Mouse (Mus musculus) lung, embryonic 15.5 days (tissue): ENCODE data around the gene Il18r1. TPM values are rescaled to one million over a fixed set of nuclear protein-coding genes. Genes with fewer than 3 reads are reported as not detected.

Source experiments
- ATAC-seq: fragments of 200-750 bp; cut with Nextera tagmentation; 2 replicates; pipeline ENCODE4 v1.8.0; 2017; ENCODE audit warnings: moderate number of reproducible peaks, borderline replicate concordance; ENCODE audit not compliant: low FRiP score, low TSS enrichment; ENCODE audit errors: extremely low read depth
- H3K27ac ChIP-seq: fragments of 300-500 bp; sonication (generic); 2 replicates; pipeline ENCODE4 v1.5.1; 2015; ENCODE audit warnings: moderate library complexity, mild to moderate bottlenecking, inconsistent platforms
- H3K27me3 ChIP-seq: fragments of 300-500 bp; sonication (generic); 2 replicates; pipeline ENCODE4 v1.6.1; 2015; ENCODE audit warnings: inconsistent platforms
- H3K36me3 ChIP-seq: fragments of 300-500 bp; sonication (generic); 2 replicates; pipeline ENCODE4 v1.6.1; 2015; ENCODE audit warnings: inconsistent platforms
- H3K4me1 ChIP-seq: fragments of 300-500 bp; sonication (generic); 2 replicates; pipeline ENCODE4 v1.6.1; 2015; ENCODE audit warnings: inconsistent platforms
- H3K4me2 ChIP-seq: fragments of 300-500 bp; sonication (generic); 2 replicates; pipeline ENCODE4 v1.6.1; 2015; ENCODE audit warnings: inconsistent platforms, mild to moderate bottlenecking, moderate library complexity
- H3K4me3 ChIP-seq: fragments of 300-500 bp; sonication (generic); 2 replicates; pipeline ENCODE4 v1.5.1; 2015; ENCODE audit warnings: mild to moderate bottlenecking, inconsistent platforms
- H3K9ac ChIP-seq: fragments of 300-500 bp; sonication (generic); 2 replicates; pipeline ENCODE4 v1.6.1; 2015; ENCODE audit warnings: inconsistent platforms
- H3K9me3 ChIP-seq: fragments of 300-500 bp; sonication (generic); 2 replicates; pipeline ENCODE4 v1.6.1; 2016; ENCODE audit warnings: inconsistent platforms
- WGBS: fragments of 180-500 bp; shearing (Covaris S2); methylation state at CpG from one replicate; pipeline ENCODE4 v1.1.7; 2015; 5-methylcytosine and 5-hydroxymethylcytosine counted together
- polyA plus RNA-seq: library from polyadenylated mRNA; unstranded; fragments of >200 nt; fragmentation: Nextera tagmentation; extraction: Ambion mirVana; gene quantifications from 2 replicates; pipeline ENCODE4 v1.2.1, GENCODE M21; 2015

The Il18r1 gene
- polyA plus RNA-seq: 3.0 and 3.3 TPM in 2 replicates

DNA sequence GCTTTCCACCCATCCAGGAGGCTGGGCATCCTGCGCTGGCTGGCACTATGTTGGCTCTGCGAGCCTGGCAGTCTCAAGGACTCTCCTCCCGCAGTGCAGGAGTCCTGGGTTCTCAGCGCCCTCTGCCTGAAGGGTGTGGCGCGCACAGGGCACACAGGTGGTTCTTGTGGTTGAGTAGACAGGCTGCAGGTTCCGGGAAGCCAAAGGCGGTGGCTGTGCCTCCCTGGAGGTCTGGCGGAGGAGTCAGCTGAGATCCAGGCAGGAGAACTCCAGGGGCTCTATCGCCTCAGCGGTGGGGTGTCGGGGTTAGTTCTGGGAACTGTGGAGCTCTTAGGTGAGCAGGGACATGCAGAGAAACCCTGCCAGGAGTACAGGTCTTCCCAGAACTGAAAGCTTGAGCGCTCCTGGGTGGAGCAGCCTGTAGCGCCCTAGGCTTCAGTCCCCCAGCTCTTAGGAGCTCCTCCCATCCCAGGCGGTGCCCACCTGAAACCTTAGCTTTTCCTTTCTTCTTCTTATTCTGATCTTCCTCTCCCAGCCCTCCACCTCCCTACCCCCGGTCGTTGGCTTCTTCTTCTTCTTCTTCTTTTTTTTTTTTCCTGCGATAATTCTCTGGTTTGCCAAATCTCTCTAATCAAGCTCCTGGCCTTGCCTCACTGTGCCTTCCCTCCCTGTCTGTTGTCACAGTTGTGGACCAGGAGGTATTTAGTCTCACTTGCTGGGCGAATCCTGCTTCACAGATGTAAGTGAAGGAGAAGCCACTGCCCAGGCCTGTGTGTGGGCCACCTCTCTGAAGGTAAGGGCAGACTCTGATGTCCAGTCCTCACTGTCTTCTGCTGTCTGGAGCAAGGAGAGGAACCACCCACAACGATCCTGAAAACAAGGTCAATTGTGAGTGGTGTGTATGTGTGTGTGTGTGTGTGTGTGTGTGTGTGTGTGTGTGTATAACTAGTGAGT is at the start of gene Il18r1:
Il18r1 (plus strand) TSS at position 76 of the 954 bp plus-strand sequence.
- Histone ChIP-seq H3K4me3 (peak within 1 kb of the TSS; percentile 28), H3K4me1 (0 out of 2 replicates have a peak, but pooled peaks cover 5% of the 10 kb centered on the region), H3K27ac (peak within 1 kb of the TSS; percentile 73), H3K9ac (no peak within 1 kb of the TSS), H3K27me3 (no peaks in the 10 kb centered on the region), H3K4me2 (peak within 1 kb of the TSS; percentile 46), H3K36me3 (no peaks in the 10 kb centered on the region), H3K9me3 (no peaks in the 10 kb centered on the region)
- 0 out of 2 replicates have a peak, but pooled peaks have one; percentile 70 for ATAC-seq
- WGBS: 31% methylated on average over 20 of the region's 20 CpGs

DNA sequence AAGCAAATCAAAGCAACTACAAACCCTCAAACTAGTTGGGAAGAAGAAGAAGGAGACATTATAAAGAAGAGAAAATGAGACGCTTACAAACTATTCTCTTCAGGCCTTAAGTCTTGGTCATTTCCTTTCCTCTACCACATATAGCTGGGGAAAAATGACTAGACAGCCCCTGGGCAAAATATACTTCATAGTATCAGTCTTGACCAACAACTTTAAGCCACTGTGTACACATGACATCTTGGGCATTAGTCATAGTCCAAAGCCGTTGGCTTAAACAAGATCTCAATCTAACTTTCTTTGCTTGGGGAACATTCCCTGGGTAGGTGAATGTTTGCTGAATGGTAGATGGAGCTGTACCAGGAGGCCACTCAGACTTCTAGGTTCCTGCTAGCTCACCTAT is 48.3 kb upstream of the Il18r1 start:
- Histone ChIP-seq H3K9ac (no peak overlapping the region), H3K4me1 (peaks cover 3% of the 10 kb centered on the region; the same call in 1 of the 2 replicates), H3K4me3 (no peak overlapping the region), H3K9me3 (no peaks in the 10 kb centered on the region), H3K27ac (no peak overlapping the region), H3K4me2 (no peak overlapping the region), H3K36me3 (no peaks in the 10 kb centered on the region), H3K27me3 (no peaks in the 10 kb centered on the region)
- 75% methylated on average over 2 of the region's 2 CpGs for WGBS
- ATAC-seq: no peak

GRCm38 (mm10) chr1:40418512-40418911 is 46.8 kb upstream of the Il18r1 start:
- ATAC-seq: no peak
- H3K4me1 ChIP-seq: peaks cover 3% of the 10 kb centered on the region; the same call in 1 of the 2 replicates
- no peak overlapping the region for H3K27ac ChIP-seq
- H3K36me3 ChIP-seq: no peaks in the 10 kb centered on the region
- no peak overlapping the region for H3K4me3 ChIP-seq
- WGBS: 20% methylated on average over 5 of the region's 5 CpGs
- no peak overlapping the region for H3K9ac ChIP-seq
- H3K27me3 ChIP-seq: no peaks in the 10 kb centered on the region
- H3K9me3 ChIP-seq: no peaks in the 10 kb centered on the region
- no peak overlapping the region for H3K4me2 ChIP-seq

DNA sequence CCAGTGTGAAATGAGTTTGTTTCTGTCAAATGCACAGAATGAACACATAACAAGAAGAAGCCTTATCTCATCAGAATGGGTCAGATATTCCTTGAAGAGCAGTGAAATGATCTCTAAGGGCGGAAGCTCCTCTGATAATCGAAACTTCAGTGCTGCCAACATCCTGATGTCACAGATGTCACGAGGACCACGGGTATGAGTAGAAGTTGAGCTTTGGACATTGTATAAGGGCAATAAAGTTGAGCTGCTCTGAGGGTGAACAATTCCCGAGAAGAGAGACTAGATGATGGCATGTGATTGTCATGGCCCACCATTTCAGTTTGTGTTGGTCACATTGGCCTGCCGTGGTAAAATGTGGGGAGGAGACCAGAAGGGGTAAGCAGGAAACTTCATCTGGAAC is 41.5 kb upstream of the Il18r1 start:
- Histone ChIP-seq H3K9ac (no peak overlapping the region), H3K27me3 (no peaks in the 10 kb centered on the region), H3K36me3 (no peaks in the 10 kb centered on the region), H3K9me3 (no peaks in the 10 kb centered on the region), H3K4me1 (no peaks in the 10 kb centered on the region), H3K4me3 (no peak overlapping the region), H3K27ac (no peak overlapping the region), H3K4me2 (no peak overlapping the region)
- WGBS: 82% methylated on average over 6 of the region's 6 CpGs
- no peak for ATAC-seq

DNA sequence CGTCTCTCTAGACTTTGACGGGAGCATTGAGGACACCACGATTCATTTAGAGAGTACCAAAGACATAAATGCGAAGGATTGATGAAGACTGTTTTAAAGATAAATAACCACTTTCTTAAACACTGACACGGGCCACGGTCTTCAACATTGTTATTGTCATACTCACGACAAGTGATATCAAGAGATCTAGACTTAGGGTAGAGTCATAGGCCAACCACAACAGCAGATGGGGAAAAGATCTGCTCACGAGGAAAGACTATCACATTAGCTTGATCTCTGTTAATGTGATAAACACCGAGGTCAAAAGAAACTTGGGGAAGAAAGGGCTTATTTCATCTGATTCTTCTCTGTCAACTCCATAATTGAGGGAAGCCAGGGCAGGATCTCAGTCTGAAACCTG is 38.1 kb upstream of the Il18r1 start:
- Histone ChIP-seq H3K27ac (no peak overlapping the region), H3K27me3 (no peaks in the 10 kb centered on the region), H3K36me3 (no peaks in the 10 kb centered on the region), H3K4me1 (no peaks in the 10 kb centered on the region), H3K9ac (no peak overlapping the region), H3K4me2 (no peak overlapping the region), H3K9me3 (no peaks in the 10 kb centered on the region), H3K4me3 (no peak overlapping the region)
- 80% methylated on average over 9 of the region's 9 CpGs for WGBS
- no peak for ATAC-seq

DNA sequence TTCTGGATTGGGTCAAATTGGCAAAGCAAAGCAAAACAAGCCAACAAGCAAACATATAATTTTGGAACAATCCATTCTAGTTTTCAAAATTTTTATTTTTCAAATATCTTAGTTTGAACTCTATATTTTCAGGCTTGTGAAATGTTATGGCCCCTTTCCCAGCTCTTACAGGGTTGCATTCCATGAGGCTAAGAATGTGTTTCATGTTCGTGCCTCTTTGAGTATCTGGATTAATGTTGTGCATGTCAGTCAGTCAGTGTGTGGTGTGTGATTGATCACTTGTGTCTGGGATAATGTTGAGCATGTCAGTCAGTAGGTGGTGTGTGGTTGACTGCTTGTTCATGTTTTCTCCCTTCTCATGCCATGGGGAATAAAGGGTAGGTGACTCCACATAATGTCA is 37.5 kb upstream of the Il18r1 start:
- Histone ChIP-seq H3K9me3 (no peaks in the 10 kb centered on the region), H3K27me3 (no peaks in the 10 kb centered on the region), H3K4me1 (no peaks in the 10 kb centered on the region), H3K4me3 (no peak overlapping the region), H3K4me2 (no peak overlapping the region), H3K27ac (no peak overlapping the region), H3K36me3 (no peaks in the 10 kb centered on the region), H3K9ac (no peak overlapping the region)
- no peak for ATAC-seq
- 51% methylated on average over 1 of the region's 1 CpGs for WGBS

GRCm38 (mm10) chr1:40428910-40429675 is 36.3 kb upstream of the Il18r1 start, which contains the start of gene Il1rl1:
Il1rl1 (plus strand) TSS chr1:40429570.
- H3K4me2 ChIP-seq: no peak within 1 kb of the TSS
- 74% methylated on average over 5 of the region's 5 CpGs for WGBS
- H3K36me3 ChIP-seq: no peaks in the 10 kb centered on the region
- no peaks in the 10 kb centered on the region for H3K9me3 ChIP-seq
- H3K9ac ChIP-seq: no peak within 1 kb of the TSS
- H3K27ac ChIP-seq: no peak within 1 kb of the TSS
- no peaks in the 10 kb centered on the region for H3K27me3 ChIP-seq
- H3K4me3 ChIP-seq: no peak within 1 kb of the TSS
- no peak for ATAC-seq
- no peaks in the 10 kb centered on the region for H3K4me1 ChIP-seq

- 69% methylated on average over 4 of the region's 4 CpGs for WGBS
- no peak for ATAC-seq
- Histone ChIP-seq H3K27ac (no peak overlapping the region), H3K9me3 (no peaks in the 10 kb centered on the region), H3K4me1 (no peaks in the 10 kb centered on the region), H3K27me3 (no peaks in the 10 kb centered on the region), H3K4me3 (no peak overlapping the region), H3K9ac (no peak overlapping the region), H3K4me2 (no peak overlapping the region), H3K36me3 (no peaks in the 10 kb centered on the region)
These were observed 35.1 kb upstream of the Il18r1 start for GRCm38 (mm10) chr1:40430143-40430834.

GRCm38 (mm10) chr1:40432169-40432568 is 33.2 kb upstream of the Il18r1 start:
- 79% methylated on average over 2 of the region's 2 CpGs for WGBS
- ATAC-seq: no peak

GRCm38 (mm10) chr1:40435936-40436335 is 29.4 kb upstream of the Il18r1 start:
- Histone ChIP-seq H3K27me3 (no peaks in the 10 kb centered on the region), H3K4me3 (no peak overlapping the region), H3K27ac (no peak overlapping the region), H3K9me3 (no peaks in the 10 kb centered on the region), H3K36me3 (no peaks in the 10 kb centered on the region), H3K4me2 (no peak overlapping the region), H3K9ac (no peak overlapping the region), H3K4me1 (no peaks in the 10 kb centered on the region)
- ATAC-seq: no peak
- WGBS: 78% methylated on average over 3 of the region's 3 CpGs

More at GRCm38 (mm10) chr1:40432169-40432568, 33.2 kb upstream of the Il18r1 start:
- Histone ChIP-seq H3K9ac (no peak overlapping the region), H3K27ac (no peak overlapping the region), H3K4me2 (no peak overlapping the region), H3K27me3 (no peaks in the 10 kb centered on the region), H3K36me3 (no peaks in the 10 kb centered on the region), H3K4me1 (no peaks in the 10 kb centered on the region), H3K9me3 (no peaks in the 10 kb centered on the region), H3K4me3 (no peak overlapping the region)

DNA sequence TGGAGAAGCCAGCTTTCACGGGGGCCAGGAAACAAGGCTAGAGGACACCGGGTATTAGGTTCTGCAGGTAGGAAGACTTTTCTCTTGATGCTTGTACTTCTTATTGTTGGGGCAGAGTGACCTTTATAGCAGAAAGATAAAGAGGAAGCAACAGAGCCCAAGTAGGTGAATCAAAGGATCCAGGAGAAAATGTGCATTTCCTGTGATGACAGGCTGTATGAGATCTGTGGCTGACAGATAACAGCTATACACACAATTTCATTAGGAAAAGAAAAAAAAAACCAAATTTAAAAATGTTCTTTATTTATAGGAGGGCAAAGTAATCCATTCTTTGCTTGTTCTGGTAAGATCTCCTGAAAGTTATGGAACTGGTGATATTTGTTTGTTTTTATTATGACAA is 28.0 kb upstream of the Il18r1 start:
- H3K27me3 ChIP-seq: no peaks in the 10 kb centered on the region
- no peak overlapping the region for H3K27ac ChIP-seq
- no peaks in the 10 kb centered on the region for H3K4me1 ChIP-seq
- 73% methylated on average over 2 of the region's 2 CpGs for WGBS
- no peaks in the 10 kb centered on the region for H3K36me3 ChIP-seq
- no peak for ATAC-seq
- no peak overlapping the region for H3K4me3 ChIP-seq
- H3K9ac ChIP-seq: no peak overlapping the region
- H3K9me3 ChIP-seq: no peaks in the 10 kb centered on the region
- H3K4me2 ChIP-seq: no peak overlapping the region
